Mouse (Mus musculus): ENCODE measurements around the gene 9430015G10Rik.

DNA sequence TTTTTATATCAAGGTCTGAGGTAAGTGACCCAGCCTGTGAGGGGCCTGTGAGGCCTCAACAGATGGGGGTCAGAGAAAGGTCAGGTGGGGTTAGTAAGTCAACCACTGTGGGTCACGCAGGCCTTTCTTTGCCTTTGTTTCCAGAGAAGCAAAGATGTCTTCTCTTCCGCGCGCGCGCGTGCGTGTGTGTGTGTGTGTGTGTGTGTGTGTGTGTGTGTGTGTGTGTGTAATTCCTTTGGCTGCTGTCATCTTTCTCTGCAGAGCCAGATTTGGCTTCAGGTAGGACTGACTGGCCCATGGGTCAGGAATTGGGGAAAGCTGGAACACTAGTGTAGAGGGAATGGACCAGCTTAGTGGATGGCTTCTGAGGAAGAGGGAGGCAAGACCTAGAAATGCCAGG is 40.1 kb upstream of the 9430015G10Rik start:
- TF ChIP-seq CTCF (IDR thresholded peaks at IDR 0.05; ENCODE audit: control insufficient read depth, insufficient read depth, insufficient read length) (no peak), MYOG (IDR thresholded peaks at IDR 0.05; ENCODE audit: control insufficient read depth, extremely low read depth, insufficient read length) (no peak)
